Mouse (Mus musculus): ENCODE measurements at regions not wholly inside any gene's neighbourhood (a gene's known extent, or its start where the extent isn't known, plus 50 kb on each side); places are given as distances from the start of the nearest gene placed in this dataset.

GRCm38 (mm10) chrX:167088438-167088837, 120.7 kb downstream of the Tmsb4x start:
- TF ChIP-seq CTCF (IDR thresholded peaks at IDR 0.05; ENCODE audit: low read depth, low read length) (no peak), POLR2A (IDR thresholded peaks at IDR 0.05; ENCODE audit: insufficient read depth, low read length) (no peak), EP300 (IDR thresholded peaks at IDR 0.05; ENCODE audit: insufficient read depth, low read depth, low read length) (no peak)
